Mouse (Mus musculus): Measurements from ENCODE around the gene Odc1. TPM values are rescaled to one million over a fixed set of nuclear protein-coding genes. Genes with fewer than 3 reads are reported as not detected.

Gene Odc1
- polyA plus RNA-seq, 1 experiment from 2014 or later, result 158 TPM

GRCm38 (mm10) chr12:17588906-17589612 is 44.5 kb downstream of the Odc1 start:
- ATAC-seq (ENCODE audit: insufficient read depth, low FRiP score), result no peak
- H3K4me2 ChIP-seq (ENCODE audit: low read depth, low read length), result no peak overlapping the region
- no peaks in the 10 kb centered on the region for H3K4me1 ChIP-seq (ENCODE audit: control insufficient read depth, insufficient read depth, low read length)
- no peaks in the 10 kb centered on the region for H3K9me3 ChIP-seq (replicated peaks; ENCODE audit: control insufficient read depth, low read length)
- H3K27ac ChIP-seq (ENCODE audit: low read length), result no peak overlapping the region
- WGBS, result 93% methylated on average over 7 of the region's 7 CpGs
- no peak overlapping the region for H3K9ac ChIP-seq (ENCODE audit: low read length)
- H3K27me3 ChIP-seq (ENCODE audit: control insufficient read depth, insufficient read depth, low read length), result no peaks in the 10 kb centered on the region
- no peaks in the 10 kb centered on the region for H3K36me3 ChIP-seq (ENCODE audit: control insufficient read depth, insufficient read depth, low read length)
- H3K4me3 ChIP-seq (replicated peaks; ENCODE audit: low read length), result no peak overlapping the region

GRCm38 (mm10) chr12:17591249-17591648 is 46.7 kb downstream of the Odc1 start:
- ATAC-seq (ENCODE audit: insufficient read depth, low FRiP score), result no peak
- no peak overlapping the region for H3K4me2 ChIP-seq (ENCODE audit: low read depth, low read length)
- no peak overlapping the region for H3K27ac ChIP-seq (ENCODE audit: low read length)
- H3K36me3 ChIP-seq (ENCODE audit: control insufficient read depth, insufficient read depth, low read length), result no peaks in the 10 kb centered on the region
- no peaks in the 10 kb centered on the region for H3K27me3 ChIP-seq (ENCODE audit: control insufficient read depth, insufficient read depth, low read length)
- no peaks in the 10 kb centered on the region for H3K9me3 ChIP-seq (replicated peaks; ENCODE audit: control insufficient read depth, low read length)
- H3K4me1 ChIP-seq (ENCODE audit: control insufficient read depth, insufficient read depth, low read length), result no peaks in the 10 kb centered on the region
- H3K4me3 ChIP-seq (replicated peaks; ENCODE audit: low read length), result no peak overlapping the region
- no peak overlapping the region for H3K9ac ChIP-seq (ENCODE audit: low read length)
- WGBS, result 69% methylated on average over 4 of the region's 4 CpGs

- H3K4me1 ChIP-seq (ENCODE audit: control insufficient read depth, insufficient read depth, low read length), result no peaks in the 10 kb centered on the region
- no peaks in the 10 kb centered on the region for H3K27me3 ChIP-seq (ENCODE audit: control insufficient read depth, insufficient read depth, low read length)
- 73% methylated on average over 2 of the region's 2 CpGs for WGBS
- H3K9me3 ChIP-seq (replicated peaks; ENCODE audit: control insufficient read depth, low read length), result no peaks in the 10 kb centered on the region
- H3K27ac ChIP-seq (ENCODE audit: low read length), result no peak overlapping the region
- no peaks in the 10 kb centered on the region for H3K36me3 ChIP-seq (ENCODE audit: control insufficient read depth, insufficient read depth, low read length)
- no peak overlapping the region for H3K4me3 ChIP-seq (replicated peaks; ENCODE audit: low read length)
- H3K9ac ChIP-seq (ENCODE audit: low read length), result no peak overlapping the region
- ATAC-seq (ENCODE audit: insufficient read depth, low FRiP score), result no peak
- no peak overlapping the region for H3K4me2 ChIP-seq (ENCODE audit: low read depth, low read length)
Measured at GRCm38 (mm10) chr12:17593956-17594355, 49.4 kb downstream of the Odc1 start.

GRCm38 (mm10) chr12:17594701-17595100 is 50.1 kb downstream of the Odc1 start:
- no peak for ATAC-seq (ENCODE audit: insufficient read depth, low FRiP score)
- no peak overlapping the region for H3K27ac ChIP-seq (ENCODE audit: low read length)
- H3K4me1 ChIP-seq (ENCODE audit: control insufficient read depth, insufficient read depth, low read length), result no peaks in the 10 kb centered on the region
- H3K36me3 ChIP-seq (ENCODE audit: control insufficient read depth, insufficient read depth, low read length), result no peaks in the 10 kb centered on the region
- no peak overlapping the region for H3K9ac ChIP-seq (ENCODE audit: low read length)
- H3K27me3 ChIP-seq (ENCODE audit: control insufficient read depth, insufficient read depth, low read length), result no peaks in the 10 kb centered on the region
- WGBS, result 74% methylated on average over 4 of the region's 4 CpGs
- no peaks in the 10 kb centered on the region for H3K9me3 ChIP-seq (replicated peaks; ENCODE audit: control insufficient read depth, low read length)
- H3K4me2 ChIP-seq (ENCODE audit: low read depth, low read length), result no peak overlapping the region
- no peak overlapping the region for H3K4me3 ChIP-seq (replicated peaks; ENCODE audit: low read length)

GRCm38 (mm10) chr12:17595166-17595565 is 50.6 kb downstream of the Odc1 start:
- no peaks in the 10 kb centered on the region for H3K36me3 ChIP-seq (ENCODE audit: control insufficient read depth, insufficient read depth, low read length)
- H3K4me2 ChIP-seq (ENCODE audit: low read depth, low read length), result no peak overlapping the region
- H3K4me3 ChIP-seq (replicated peaks; ENCODE audit: low read length), result no peak overlapping the region
- H3K4me1 ChIP-seq (ENCODE audit: control insufficient read depth, insufficient read depth, low read length), result no peaks in the 10 kb centered on the region
- H3K27me3 ChIP-seq (ENCODE audit: control insufficient read depth, insufficient read depth, low read length), result no peaks in the 10 kb centered on the region
- no peaks in the 10 kb centered on the region for H3K9me3 ChIP-seq (replicated peaks; ENCODE audit: control insufficient read depth, low read length)
- no peak overlapping the region for H3K9ac ChIP-seq (ENCODE audit: low read length)
- no peak for ATAC-seq (ENCODE audit: insufficient read depth, low FRiP score)
- 94% methylated on average over 1 of the region's 1 CpGs for WGBS
- H3K27ac ChIP-seq (ENCODE audit: low read length), result no peak overlapping the region

Other genes with a start within 250 kb of the Odc1 start
- 0.88 and 1.4 TPM in 2 replicates for gene Atp6v1c2, start 215.4 kb upstream of the Odc1 start, polyA plus RNA-seq (2015; fragmentation: Nextera tagmentation; extraction: Ambion mirVana)
- 17.0 and 18.3 TPM in 2 replicates for gene Nol10, start 196.3 kb upstream of the Odc1 start, polyA plus RNA-seq (2015; fragmentation: Nextera tagmentation; extraction: Ambion mirVana)
- gene Hpcal1, start 146.1 kb downstream of the Odc1 start, polyA plus RNA-seq (2015; fragmentation: Nextera tagmentation; extraction: Ambion mirVana), result 64.1 and 72.2 TPM in 2 replicates